Mouse (Mus musculus) E14TG2a.4 (cell line): Measurements from ENCODE around the gene Cntnap1.

ENCODE experiments used
- CTCF ChIP-seq: conservative IDR thresholded peaks from 2 replicates; pipeline ENCODE4 v1.5.1; 2014; ENCODE audit warnings: low read length
- POU5F1 ChIP-seq: IDR thresholded peaks from 2 replicates; pipeline ENCODE4 v1.6.1; 2014; ENCODE audit warnings: low read length, borderline replicate concordance

- TF ChIP-seq CTCF (no peak), POU5F1 (no peak)
These were observed 29.2 kb downstream of the Cntnap1 start for GRCm38 (mm10) chr11:101199555-101199954.
